ENCODE assay signal across 18 mouse cellular contexts in the genomic region with DNA sequence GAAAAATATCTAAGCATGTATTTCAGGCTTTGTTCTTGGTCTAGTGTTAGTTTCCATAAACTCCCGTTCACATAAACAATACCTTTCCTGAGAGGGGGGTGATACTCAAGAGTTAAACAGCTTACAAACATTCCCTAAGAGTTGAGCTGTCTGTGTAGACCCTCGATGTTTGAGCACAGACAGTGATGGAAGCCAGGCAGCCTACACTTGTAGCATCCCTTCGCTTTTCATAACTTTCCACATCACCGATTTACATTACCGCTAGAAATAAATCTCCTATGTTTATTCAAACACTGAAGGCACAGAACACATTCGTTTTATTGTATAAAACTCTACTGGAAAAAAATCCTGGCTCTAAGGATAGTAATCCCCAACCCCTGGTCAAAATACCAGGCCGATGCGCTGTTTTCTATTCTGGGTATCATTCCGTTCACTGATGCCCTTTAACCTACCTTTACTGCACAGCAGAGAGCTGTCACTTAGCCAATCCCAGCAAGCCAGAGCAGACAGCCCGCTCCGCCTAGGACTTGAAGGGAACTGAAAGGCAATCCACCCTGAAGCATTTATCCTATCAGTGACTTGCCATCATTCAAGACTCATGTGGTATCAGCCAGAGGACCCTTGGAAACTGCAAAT. TPM values are rescaled to one million over a fixed set of nuclear protein-coding genes. Genes with fewer than 3 reads are reported as not detected.
DNase-seq lines count a peak whose midpoint lies in the region; ATAC-seq lines count a peak whose summit lies in the region.
"Had no signal": no experiment of that assay in that cellular context is flagged by ENCODE, and none has a peak within 500 bp of the region (broad histone marks: within the 10 kb centered on the region; RNA-seq: fewer than 3 reads in every experiment).

No protein-coding gene starts in this region.

- WGBS in heart, embryonic 14.5 days = 25% methylated on average over 11 of the region's 11 CpGs
- 52% methylated on average over 11 of the region's 11 CpGs for WGBS in intestine, embryonic 16.5 days
- whole genome bisulfite sequencing in liver, embryonic 12.5 days (ENCODE audit: insufficient replicate concordance) = 68% methylated on average over 11 of the region's 11 CpGs

- H3K4me1 ChIP-seq in heart, embryonic 14.5 days (ENCODE audit: control insufficient read depth in 2 of 2, insufficient read depth in 2 of 2, low read length in 2 of 2) = peaks cover 3 to 19% of the 10 kb centered on the region in 2 experiments; a peak in 3 of 4 replicates
- H3K4me1 ChIP-seq in intestine, embryonic 16.5 days (ENCODE audit: control insufficient read depth, insufficient read depth, low read length) = peaks cover 6% of the 10 kb centered on the region; the same call in 1 of the 2 replicates
- H3K4me1 ChIP-seq in liver, embryonic 12.5 days = no peaks in the 10 kb centered on the region
- H3K4me1 ChIP-seq: hindbrain, embryonic 13.5 days had no signal

- H3K27me3 ChIP-seq in heart, embryonic 14.5 days (ENCODE audit: control insufficient read depth, insufficient read depth, low read length) = no peaks in the 10 kb centered on the region
- no peaks in the 10 kb centered on the region for H3K27me3 ChIP-seq in intestine, embryonic 16.5 days (replicated peaks; ENCODE audit: control insufficient read depth, insufficient read depth, low read length)
- no peaks in the 10 kb centered on the region for H3K27me3 ChIP-seq in liver, embryonic 12.5 days (replicated peaks)
- H3K27me3 ChIP-seq: hindbrain, embryonic 13.5 days; limb, embryonic 13.5 days; Patski had no signal

- peak overlapping the region; percentile 39; the same call in 1 of the 2 replicates for H3K4me2 ChIP-seq in heart, embryonic 14.5 days (ENCODE audit: low read length)
- H3K4me2 ChIP-seq in intestine, embryonic 16.5 days (ENCODE audit: low read depth, low read length) = no peak overlapping the region
- H3K4me2 ChIP-seq in liver, embryonic 12.5 days = no peak overlapping the region
- H3K4me2 ChIP-seq: hindbrain, embryonic 13.5 days; limb, embryonic 13.5 days had no signal

- peak overlapping the region; percentile 90 to 97 for H3K27ac ChIP-seq in heart, embryonic 14.5 days (replicated peaks in 1 of 2; ENCODE audit: control insufficient read depth in 1 of 2, insufficient read depth in 1 of 2, low read depth in 2 of 2, low read length in 2 of 2)
- peak overlapping the region; percentile 63 for H3K27ac ChIP-seq in intestine, embryonic 16.5 days (ENCODE audit: low read length)
- no peak overlapping the region for H3K27ac ChIP-seq in liver, embryonic 12.5 days
- H3K27ac ChIP-seq: hindbrain, embryonic 13.5 days; limb, embryonic 13.5 days had no signal

- no peak overlapping the region for H3K4me3 ChIP-seq in heart, embryonic 14.5 days (ENCODE audit: control insufficient read depth in 1 of 2, insufficient read depth in 1 of 2, low read depth in 1 of 2, low read length in 2 of 2)
- no peak overlapping the region for H3K4me3 ChIP-seq in intestine, embryonic 16.5 days (ENCODE audit: low read length)
- no peak overlapping the region for H3K4me3 ChIP-seq in liver, embryonic 12.5 days
- H3K4me3 ChIP-seq: erythroblast, embryonic 14.5 days; hindbrain, embryonic 13.5 days; limb, embryonic 13.5 days had no signal

- no peak overlapping the region for H3K9ac ChIP-seq in heart, embryonic 14.5 days (ENCODE audit: low read length)
- H3K9ac ChIP-seq in intestine, embryonic 16.5 days (ENCODE audit: low read depth, low read length) = no peak overlapping the region
- H3K9ac ChIP-seq in liver, embryonic 12.5 days = no peak overlapping the region
- H3K9ac ChIP-seq: hindbrain, embryonic 13.5 days; limb, embryonic 13.5 days had no signal

- no peaks in the 10 kb centered on the region for H3K36me3 ChIP-seq in heart, embryonic 14.5 days (ENCODE audit: control insufficient read depth, insufficient read depth, low read length)
- no peaks in the 10 kb centered on the region for H3K36me3 ChIP-seq in intestine, embryonic 16.5 days (ENCODE audit: control insufficient read depth, insufficient read depth, low read length)
- no peaks in the 10 kb centered on the region for H3K36me3 ChIP-seq in liver, embryonic 12.5 days
- H3K36me3 ChIP-seq: hindbrain, embryonic 13.5 days; limb, embryonic 13.5 days had no signal

- DNase-seq in adipocyte (ENCODE audit: low spot score) = peak; percentile 25
- DNase-seq in heart, adult 18-20 months = peak; percentile 66 to 78
- no peak for DNase-seq in gastrocnemius, postnatal 10 days
- no peak for DNase-seq in adrenal gland, adult 8-10 months
- DNase-seq: cerebellum, postnatal 36 days; kidney, adult 18-20 months; lung, postnatal 14 days; right cerebral cortex, postnatal 14 days; thymus, adult 2 months had no signal

- ATAC-seq in heart, embryonic 14.5 days (ENCODE audit: insufficient number of reproducible peaks, insufficient read depth, low FRiP score, low read depth) = peak; percentile 78
- ATAC-seq in intestine, embryonic 16.5 days = peak; percentile 80
- ATAC-seq in liver, embryonic 12.5 days = no peak
- ATAC-seq: activated CD4-positive, CD25-positive, alpha-beta regulatory T cell, adult 4 months; forebrain, embryonic 14.5 days; Patski had no signal

- no peaks in the 10 kb centered on the region for H3K9me3 ChIP-seq in heart, embryonic 14.5 days (ENCODE audit: control insufficient read depth, low read length)
- no peaks in the 10 kb centered on the region for H3K9me3 ChIP-seq in intestine, embryonic 16.5 days (ENCODE audit: control insufficient read depth, low read length)
- H3K9me3 ChIP-seq in liver, embryonic 12.5 days (replicated peaks) = no peaks in the 10 kb centered on the region
- H3K9me3 ChIP-seq: hindbrain, embryonic 13.5 days; limb, embryonic 13.5 days had no signal

RNA-seq across cellular contexts. Expression of a gene that starts 37.7 kb away (rescaled TPM):
- total RNA-seq in heart, adult 18-20 months (2021) = 100 to 1,000 TPM; 252 to 254 TPM
- 64.1 and 75.9 TPM in 2 replicates for polyA plus RNA-seq in heart, embryonic 14.5 days (2014; fragmentation: Nextera tagmentation; extraction: Ambion mirVana)
- polyA plus RNA-seq in intestine, embryonic 16.5 days (2015; fragmentation: Nextera tagmentation; extraction: Ambion mirVana) = 20.0 and 21.2 TPM in 2 replicates
- total RNA-seq in gastrocnemius, postnatal 10 days (2021) = 100 to 1,000 TPM; 185 to 193 TPM
- total RNA-seq in adrenal gland, adult 8-10 months (2022) = 100 to 1,000 TPM; 249 to 301 (median 265) TPM
- 47.3 and 52.6 TPM in 2 replicates for polyA plus RNA-seq in liver, embryonic 12.5 days (2016; fragmentation: Nextera tagmentation; extraction: Ambion mirVana)

RNA-seq across cellular contexts. Expression of a gene that starts 54.9 kb away (rescaled TPM):
- total RNA-seq in heart, adult 18-20 months (2021) = 10 to 100 TPM; 61.7 to 74.5 TPM
- polyA plus RNA-seq in heart, embryonic 14.5 days (2014; fragmentation: Nextera tagmentation; extraction: Ambion mirVana) = 87.0 and 96.1 TPM in 2 replicates
- 55.8 and 58.0 TPM in 2 replicates for polyA plus RNA-seq in intestine, embryonic 16.5 days (2015; fragmentation: Nextera tagmentation; extraction: Ambion mirVana)
- 10 to 100 TPM; 29.9 to 35.9 TPM for total RNA-seq in gastrocnemius, postnatal 10 days (2021)
- total RNA-seq in adrenal gland, adult 8-10 months (2022) = 100 to 1,000 TPM; 112 to 216 (median 160) TPM
- polyA plus RNA-seq in liver, embryonic 12.5 days (2016; fragmentation: Nextera tagmentation; extraction: Ambion mirVana) = 10.3 and 11.0 TPM in 2 replicates
- polyA plus RNA-seq: erythroblast, embryonic 14.5 days had no signal

Comparison
In these comparisons a context has a peak if more than half of its experiments do, and no peak if none do; other contexts are left out.
1. DNase-seq: peak in adipocyte (single experiment) and heart, adult 18-20 months (2 of 2); none in gastrocnemius, postnatal 10 days (single experiment) and adrenal gland, adult 8-10 months (single experiment).